Mouse (Mus musculus): ENCODE measurements at regions not wholly inside any gene's neighbourhood (a gene's known extent, or its start where the extent isn't known, plus 50 kb on each side); places are given as distances from the start of the nearest gene placed in this dataset.

DNA sequence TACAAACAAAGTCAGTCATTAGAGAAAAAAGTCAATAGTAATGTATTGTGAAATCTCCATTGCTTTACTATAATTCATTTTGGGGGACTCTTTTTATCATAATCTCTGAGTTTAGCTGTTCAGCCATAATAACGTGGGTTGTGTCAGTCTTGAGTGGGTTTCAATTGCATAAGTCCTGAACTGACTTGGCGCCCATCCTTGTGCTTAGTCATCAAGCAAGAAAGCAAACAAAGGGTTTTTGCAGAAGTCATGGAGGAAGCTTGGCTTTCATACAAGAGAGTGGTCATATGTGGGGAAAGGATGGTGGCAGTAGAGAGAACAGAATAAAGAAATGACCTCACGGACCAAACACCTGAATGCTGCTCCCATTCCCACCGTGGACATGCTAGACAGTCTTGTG is 339.8 kb upstream of the Fam98a start:
- Histone ChIP-seq H3K27ac (ENCODE audit: control insufficient read depth, insufficient read depth, low read depth, low read length, poor library complexity) (no peak overlapping the region), H3K4me1 (ENCODE audit: control insufficient read depth, insufficient read depth, low read length) (no peaks in the 10 kb centered on the region), H3K4me3 (replicated peaks; ENCODE audit: control insufficient read depth, low read depth, low read length) (no peak overlapping the region)
- WGBS, result 53% methylated on average over 4 of the region's 4 CpGs
- TF ChIP-seq POLR2A (IDR thresholded peaks at IDR 0.05; ENCODE audit: borderline replicate concordance, control insufficient read depth, low read depth, low read length) (no peak), CTCF (IDR thresholded peaks at IDR 0.05; ENCODE audit: control insufficient read depth, insufficient read depth, low read length) (no peak)

DNA sequence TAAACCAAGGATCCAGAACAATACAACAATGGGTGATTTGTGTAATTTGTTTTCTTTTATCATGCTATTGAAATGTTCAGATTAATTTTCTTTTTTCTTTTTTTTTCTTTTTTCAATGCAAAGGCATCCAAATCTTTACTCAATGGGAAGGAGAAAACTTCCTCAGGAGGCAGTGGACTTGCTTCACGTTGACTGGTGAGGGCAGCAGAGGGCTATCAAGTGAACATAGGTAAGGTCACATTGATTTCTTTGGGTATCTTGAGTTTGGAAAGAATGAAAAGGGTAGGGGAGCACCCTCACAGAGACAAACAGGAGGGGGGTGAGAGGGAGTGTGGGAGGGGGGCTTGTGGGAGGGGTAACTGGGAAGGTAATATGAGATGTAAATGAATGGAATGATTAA is 326.1 kb upstream of the Fam98a start:
- H3K27ac ChIP-seq (ENCODE audit: control insufficient read depth, insufficient read depth, low read depth, low read length, poor library complexity), result no peak overlapping the region
- no peak overlapping the region for H3K4me3 ChIP-seq (replicated peaks; ENCODE audit: control insufficient read depth, low read depth, low read length)
- no peaks in the 10 kb centered on the region for H3K4me1 ChIP-seq (ENCODE audit: control insufficient read depth, insufficient read depth, low read length)
- no peak for TF ChIP-seq CTCF (IDR thresholded peaks at IDR 0.05; ENCODE audit: control insufficient read depth, insufficient read depth, low read length)
- no peak for TF ChIP-seq POLR2A (IDR thresholded peaks at IDR 0.05; ENCODE audit: borderline replicate concordance, control insufficient read depth, low read depth, low read length)
- WGBS, result 21% methylated on average over 1 of the region's 1 CpGs

GRCm38 (mm10) chr17:75876895-75877294 is 325.1 kb upstream of the Fam98a start:
- H3K4me1 ChIP-seq (ENCODE audit: control insufficient read depth, insufficient read depth, low read length), result no peaks in the 10 kb centered on the region
- no peak overlapping the region for H3K4me3 ChIP-seq (replicated peaks; ENCODE audit: control insufficient read depth, low read depth, low read length)
- H3K27ac ChIP-seq (ENCODE audit: control insufficient read depth, insufficient read depth, low read depth, low read length, poor library complexity), result no peak overlapping the region
- WGBS, result 74% methylated on average over 7 of the region's 7 CpGs
- TF ChIP-seq POLR2A (IDR thresholded peaks at IDR 0.05; ENCODE audit: borderline replicate concordance, control insufficient read depth, low read depth, low read length) (no peak), CTCF (IDR thresholded peaks at IDR 0.05; ENCODE audit: control insufficient read depth, insufficient read depth, low read length) (no peak)

- H3K4me3 ChIP-seq (replicated peaks; ENCODE audit: control insufficient read depth, low read depth, low read length), result no peak overlapping the region
- 75% methylated on average over 6 of the region's 6 CpGs for WGBS
- TF ChIP-seq POLR2A (IDR thresholded peaks at IDR 0.05; ENCODE audit: borderline replicate concordance, control insufficient read depth, low read depth, low read length), result no peak
- no peak for TF ChIP-seq CTCF (IDR thresholded peaks at IDR 0.05; ENCODE audit: control insufficient read depth, insufficient read depth, low read length)
- H3K4me1 ChIP-seq (ENCODE audit: control insufficient read depth, insufficient read depth, low read length), result no peaks in the 10 kb centered on the region
- no peak overlapping the region for H3K27ac ChIP-seq (ENCODE audit: control insufficient read depth, insufficient read depth, low read depth, low read length, poor library complexity)
These were observed 322.8 kb upstream of the Fam98a start for GRCm38 (mm10) chr17:75874535-75874934.

DNA sequence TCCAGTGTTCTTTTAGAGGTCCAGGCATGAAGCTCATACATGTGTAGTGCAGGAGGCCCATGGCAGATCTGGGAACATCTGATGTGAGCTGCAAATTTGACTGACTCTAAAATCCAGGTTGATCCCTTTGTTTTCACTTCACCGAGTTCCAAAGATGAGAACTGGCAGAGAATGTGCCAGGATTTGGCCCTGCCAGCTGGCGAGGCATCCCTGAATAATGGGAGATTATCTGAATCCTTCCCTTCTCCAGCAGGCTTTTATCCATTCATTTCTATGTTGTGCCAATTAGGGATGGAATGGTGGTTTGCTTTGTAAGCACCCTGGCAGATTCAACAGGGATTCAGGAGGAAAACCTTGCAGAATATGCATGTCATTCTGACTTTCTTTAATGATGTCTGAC is 318.7 kb upstream of the Fam98a start:
- H3K4me3 ChIP-seq (replicated peaks; ENCODE audit: control insufficient read depth, low read depth, low read length), result no peak overlapping the region
- TF ChIP-seq POLR2A (IDR thresholded peaks at IDR 0.05; ENCODE audit: borderline replicate concordance, control insufficient read depth, low read depth, low read length), result no peak
- no peak for TF ChIP-seq CTCF (IDR thresholded peaks at IDR 0.05; ENCODE audit: control insufficient read depth, insufficient read depth, low read length)
- WGBS, result 72% methylated on average over 2 of the region's 2 CpGs
- no peak overlapping the region for H3K27ac ChIP-seq (ENCODE audit: control insufficient read depth, insufficient read depth, low read depth, low read length, poor library complexity)
- no peaks in the 10 kb centered on the region for H3K4me1 ChIP-seq (ENCODE audit: control insufficient read depth, insufficient read depth, low read length)

DNA sequence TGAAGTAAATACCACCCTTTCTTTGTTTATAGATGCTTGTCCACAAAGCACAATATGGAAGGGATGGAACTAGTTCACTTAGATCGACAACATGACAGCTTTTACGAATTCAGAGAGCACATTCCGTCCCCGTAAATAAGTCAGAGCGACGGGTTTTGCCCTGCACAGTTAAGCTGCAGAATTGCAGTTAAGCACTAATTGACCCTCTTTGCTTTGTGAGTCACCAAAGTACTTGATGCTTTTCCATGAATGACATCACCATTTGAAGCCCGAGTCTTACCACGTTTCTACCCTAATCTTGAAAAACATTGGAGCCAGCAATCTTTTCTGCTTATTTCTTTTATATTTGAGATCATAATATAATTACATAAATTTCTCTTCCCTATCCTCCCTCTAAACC is 305.3 kb upstream of the Fam98a start:
- no peak overlapping the region for H3K27ac ChIP-seq (ENCODE audit: control insufficient read depth, insufficient read depth, low read depth, low read length, poor library complexity)
- no peak overlapping the region for H3K4me3 ChIP-seq (replicated peaks; ENCODE audit: control insufficient read depth, low read depth, low read length)
- TF ChIP-seq CTCF (IDR thresholded peaks at IDR 0.05; ENCODE audit: control insufficient read depth, insufficient read depth, low read length), result no peak
- TF ChIP-seq POLR2A (IDR thresholded peaks at IDR 0.05; ENCODE audit: borderline replicate concordance, control insufficient read depth, low read depth, low read length), result no peak
- WGBS, result 76% methylated on average over 8 of the region's 8 CpGs
- no peaks in the 10 kb centered on the region for H3K4me1 ChIP-seq (ENCODE audit: control insufficient read depth, insufficient read depth, low read length)

DNA sequence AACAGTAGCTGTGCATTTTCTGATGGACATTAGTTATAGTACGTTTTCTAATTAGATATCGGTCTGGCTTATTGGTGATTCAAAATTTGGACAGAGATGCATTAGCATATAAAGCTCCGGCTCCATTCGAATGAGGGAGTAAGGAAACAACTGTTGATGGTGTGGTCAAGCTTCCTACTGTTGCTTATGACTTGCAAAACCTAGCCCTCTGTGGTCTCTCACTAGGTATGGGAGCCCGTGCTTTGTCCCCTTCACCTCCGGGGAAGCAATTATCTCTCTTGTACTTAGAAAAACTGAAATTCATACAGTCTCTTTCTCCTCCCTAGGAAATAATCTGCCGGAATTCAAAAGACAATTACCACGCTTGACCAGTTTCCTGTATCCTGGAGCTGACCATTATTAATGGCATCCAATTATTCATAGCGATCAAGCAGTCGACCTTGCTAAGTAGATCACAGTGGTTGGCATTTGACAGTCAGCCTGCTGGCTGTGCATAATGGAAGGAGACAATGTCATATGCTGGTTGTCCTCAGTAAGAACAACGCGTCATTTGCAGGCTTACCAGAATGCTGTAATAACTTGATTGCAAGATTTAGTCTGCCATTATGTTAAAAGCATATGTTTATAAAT is 264.4 kb upstream of the Fam98a start:
- WGBS, result 74% methylated on average over 12 of the region's 12 CpGs
- H3K27ac ChIP-seq (ENCODE audit: control insufficient read depth, insufficient read depth, low read depth, low read length, poor library complexity), result no peak overlapping the region
- TF ChIP-seq CTCF (IDR thresholded peaks at IDR 0.05; ENCODE audit: control insufficient read depth, insufficient read depth, low read length) (no peak), POLR2A (IDR thresholded peaks at IDR 0.05; ENCODE audit: borderline replicate concordance, control insufficient read depth, low read depth, low read length) (no peak)
- H3K4me1 ChIP-seq (ENCODE audit: control insufficient read depth, insufficient read depth, low read length), result no peaks in the 10 kb centered on the region
- H3K4me3 ChIP-seq (replicated peaks; ENCODE audit: control insufficient read depth, low read depth, low read length), result no peak overlapping the region

- 54% methylated on average over 3 of the region's 3 CpGs for WGBS
- no peak overlapping the region for H3K4me3 ChIP-seq (replicated peaks; ENCODE audit: control insufficient read depth, low read depth, low read length)
- H3K27ac ChIP-seq (ENCODE audit: control insufficient read depth, insufficient read depth, low read depth, low read length, poor library complexity), result no peak overlapping the region
- H3K4me1 ChIP-seq (ENCODE audit: control insufficient read depth, insufficient read depth, low read length), result no peaks in the 10 kb centered on the region
- TF ChIP-seq POLR2A (IDR thresholded peaks at IDR 0.05; ENCODE audit: borderline replicate concordance, control insufficient read depth, low read depth, low read length) (no peak), CTCF (IDR thresholded peaks at IDR 0.05; ENCODE audit: control insufficient read depth, insufficient read depth, low read length) (no peak)
These were observed 260.4 kb upstream of the Fam98a start for GRCm38 (mm10) chr17:75812163-75812562.

All from bone marrow, adult 2 months (tissue).